Mouse (Mus musculus): ENCODE measurements around the gene Pih1d1.

The Pih1d1 gene

GRCm38 (mm10) chr7:45193406-45193805, 39.3 kb downstream of the Pih1d1 start:
- DNase-seq (ENCODE audit: low read depth, low spot score), result no peak

DNA sequence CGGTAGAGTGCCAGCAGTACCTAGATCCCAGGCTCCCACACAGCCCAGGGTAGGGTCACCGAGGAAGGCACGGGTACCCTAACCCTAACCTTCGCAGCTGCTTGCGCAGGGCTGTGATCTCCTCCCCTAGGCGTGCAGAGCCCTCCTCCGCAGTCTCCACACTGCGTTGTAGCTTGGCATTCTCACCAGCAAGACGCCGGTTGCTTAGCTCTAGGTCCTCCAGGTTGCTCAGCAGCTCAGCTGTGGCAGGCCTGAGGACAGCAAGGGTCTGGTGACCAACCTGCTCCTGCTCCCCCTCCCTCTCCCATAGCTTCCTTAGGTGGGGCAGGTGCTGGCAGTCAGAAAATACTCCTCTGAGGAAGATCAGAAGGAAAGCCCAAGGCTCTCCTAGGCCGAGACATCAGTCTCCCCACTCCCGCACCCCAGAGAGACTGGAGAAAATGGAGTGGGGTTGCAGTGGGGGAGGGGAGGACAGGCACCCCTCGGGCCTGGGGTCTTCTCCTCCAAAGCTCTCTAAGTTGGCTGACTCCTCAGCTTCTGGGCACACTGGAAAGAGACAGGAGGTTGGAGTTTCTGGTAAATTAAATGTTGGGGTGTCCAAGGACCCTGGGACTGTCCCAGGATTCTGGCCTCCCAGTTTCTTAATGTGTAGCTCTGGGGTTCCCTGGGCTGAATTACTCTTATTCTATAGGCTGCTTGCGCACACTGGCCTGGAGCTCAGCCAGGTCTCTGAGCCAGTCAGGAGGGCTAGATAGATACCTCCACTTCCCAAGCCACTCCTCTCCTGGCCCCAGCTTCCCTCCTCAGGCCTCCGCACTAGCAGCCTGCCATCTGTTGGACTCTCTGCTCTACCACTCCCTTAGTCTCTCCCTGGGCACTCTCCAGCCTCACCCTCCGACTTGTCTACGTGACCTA, 40.0 kb downstream of the Pih1d1 start:
- no peak for DNase-seq (ENCODE audit: low read depth, low spot score)

DNA sequence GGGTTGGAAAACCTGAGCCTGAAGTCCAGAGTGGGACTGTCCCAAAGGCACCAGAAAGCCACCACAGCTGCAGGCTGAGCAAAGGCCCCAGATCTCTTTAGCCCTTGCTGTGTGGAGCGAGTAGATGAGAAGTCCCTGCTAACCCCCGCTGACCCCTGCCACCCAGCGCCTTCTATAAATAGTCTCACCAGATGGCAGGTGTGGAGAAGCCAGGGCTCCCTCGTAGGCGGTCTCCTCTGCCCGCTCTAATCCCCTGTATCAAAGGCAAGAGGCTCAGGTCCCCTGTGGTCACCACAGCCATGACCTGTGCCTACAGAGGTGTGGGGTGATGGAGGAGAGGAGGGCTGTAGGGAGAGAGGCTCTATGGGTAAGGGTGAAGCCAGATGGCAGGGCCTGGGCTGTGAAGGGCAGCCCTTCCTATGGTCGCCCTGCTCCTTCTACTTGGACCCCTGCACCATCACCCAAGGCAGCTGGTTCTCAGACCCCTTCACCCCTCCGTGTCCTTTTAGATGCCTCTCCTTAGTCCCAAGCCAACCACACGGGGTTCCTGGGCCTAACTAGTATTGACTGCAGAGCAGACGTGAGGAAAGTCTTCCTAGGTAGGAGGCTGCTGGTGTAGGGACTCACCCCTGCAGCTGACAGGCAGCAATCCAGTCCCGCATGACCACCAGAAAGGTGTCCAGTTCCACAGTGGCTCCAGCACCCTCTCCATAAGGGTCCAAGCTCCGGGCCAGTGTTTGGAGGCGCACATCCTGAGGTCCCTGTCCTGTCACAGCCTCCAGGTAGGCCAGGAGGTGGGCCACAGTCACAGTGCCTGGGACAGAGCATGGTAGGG, 41.5 kb downstream of the Pih1d1 start:
- peak; percentile 69 for DNase-seq (ENCODE audit: low read depth, low spot score)

DNA sequence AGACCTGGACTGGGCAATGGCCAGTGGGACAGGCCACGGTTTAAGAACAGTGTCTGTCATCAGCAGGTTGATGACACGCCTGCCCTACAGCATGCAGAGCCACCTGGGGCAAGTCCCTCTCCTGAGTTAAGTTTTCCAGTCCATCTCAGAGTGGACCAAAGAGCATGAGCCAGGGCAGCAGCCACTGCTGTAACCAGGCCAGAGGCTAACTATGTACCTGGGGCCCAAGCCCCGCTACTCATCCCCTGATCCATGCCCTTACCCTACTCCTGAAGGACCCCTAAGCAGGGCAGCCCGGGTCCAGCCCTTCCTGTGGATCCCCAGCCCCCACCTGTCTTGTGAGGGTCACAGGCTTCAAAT, 42.1 kb downstream of the Pih1d1 start:
- DNase-seq (ENCODE audit: low read depth, low spot score), result no peak

DNA sequence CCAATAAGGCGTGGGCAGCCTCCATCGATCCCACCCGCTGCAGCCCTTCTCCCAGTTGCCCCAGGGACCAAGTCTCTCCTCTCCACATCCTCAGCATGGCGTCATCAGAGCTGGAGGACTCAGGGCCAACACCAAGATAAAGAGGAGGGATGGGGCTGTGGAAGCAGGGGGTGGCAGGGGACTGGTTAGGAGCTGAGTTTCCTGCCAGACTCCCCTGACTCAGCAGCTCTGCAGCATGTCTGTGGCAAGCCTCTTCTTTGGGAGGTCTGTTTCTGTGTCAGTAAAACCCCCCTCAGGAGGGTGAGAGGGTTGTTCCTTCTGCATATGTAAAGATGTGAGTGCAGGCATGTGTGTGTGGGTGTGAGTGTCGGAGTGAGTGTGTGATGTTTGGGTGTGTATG, 42.9 kb downstream of the Pih1d1 start:
- no peak for DNase-seq (ENCODE audit: low read depth, low spot score)

GRCm38 (mm10) chr7:45198435-45198834, 44.3 kb downstream of the Pih1d1 start:
- DNase-seq (ENCODE audit: low read depth, low spot score), result peak; percentile 75

GRCm38 (mm10) chr7:45198961-45199360, 44.9 kb downstream of the Pih1d1 start:
- no peak for DNase-seq (ENCODE audit: low read depth, low spot score)

GRCm38 (mm10) chr7:45202654-45203053, 48.6 kb downstream of the Pih1d1 start:
- DNase-seq (ENCODE audit: low read depth, low spot score), result no peak

DNA sequence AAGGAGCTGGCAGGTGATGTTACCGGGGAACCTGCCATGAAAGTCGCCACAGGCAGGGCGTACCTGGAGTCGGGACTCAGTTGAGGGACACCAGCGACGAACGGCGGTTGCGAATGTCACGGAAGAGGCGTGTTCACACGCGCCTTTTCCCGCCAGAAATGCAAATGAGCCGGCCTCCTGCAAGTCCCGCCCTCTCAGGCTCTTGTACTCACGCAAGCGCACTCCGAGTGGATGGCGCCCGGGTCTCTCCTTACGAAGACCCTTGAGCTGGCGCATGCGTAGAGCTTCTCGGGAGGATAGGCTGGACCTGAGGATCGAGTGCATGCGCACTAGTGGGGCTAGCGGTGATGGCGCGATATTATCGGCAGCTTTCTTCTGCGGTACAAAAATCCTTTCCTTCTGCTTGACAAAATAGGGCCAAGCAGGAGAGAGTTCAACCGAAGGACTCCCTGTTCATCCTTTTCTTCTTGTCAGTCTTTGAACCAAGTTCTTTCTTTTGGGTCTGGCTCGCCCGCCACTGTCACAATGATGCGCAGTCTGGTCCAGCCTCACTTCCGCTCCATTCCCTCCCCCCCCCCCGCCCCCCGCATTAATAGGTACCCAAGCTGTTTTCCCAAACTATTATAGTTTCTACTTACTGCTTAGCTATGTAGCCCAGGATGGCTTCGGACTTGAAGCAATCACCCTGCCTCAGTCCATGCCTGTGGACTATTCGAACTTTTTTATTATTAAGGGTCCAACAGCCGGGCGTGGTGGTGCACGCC, 50.5 kb downstream of the Pih1d1 start, which contains the start of gene Ccdc155:
Gene Ccdc155, minus strand, starts transcription at position 513 of the 764 bp plus-strand sequence.
- DNase-seq (ENCODE audit: low read depth, low spot score), result peak; percentile 73

GRCm38 (mm10) chr7:45208260-45208659, 54.2 kb downstream of the Pih1d1 start:
- DNase-seq (ENCODE audit: low read depth, low spot score), result no peak
